In genomic region chr12:27343606-27344410, GRCm38 (mm10) we compare ENCODE assay signal across 8 mouse cellular contexts. TPM values are rescaled to one million over a fixed set of nuclear protein-coding genes. Genes with fewer than 3 reads are reported as not detected.
DNase-seq lines count a peak whose midpoint lies in the region; ATAC-seq and TF ChIP-seq lines count a peak whose summit lies in the region.

No protein-coding gene starts in this region.

- peak overlapping the region; percentile 53 for H3K27ac ChIP-seq in embryonic fibroblast, embryonic 13.5 days (ENCODE audit: insufficient read depth, low read length)
- H3K27ac ChIP-seq in intestine, embryonic 14.5 days (ENCODE audit: low read depth) = peak overlapping the region; percentile 98
- H3K27ac ChIP-seq in neural tube, embryonic 12.5 days = peak overlapping the region; percentile 97

- no peaks in the 10 kb centered on the region for H3K27me3 ChIP-seq in intestine, embryonic 14.5 days (replicated peaks; ENCODE audit: control insufficient read depth, insufficient read depth, low read length)
- no peaks in the 10 kb centered on the region for H3K27me3 ChIP-seq in neural tube, embryonic 12.5 days (replicated peaks)

- intact Hi-C loops in left cerebral cortex, postnatal 4 days (cut with DNase I) = loop anchor here (2.0 to 10.0 kb wide), 4 partner anchors 251 to 1089 kb away; no protein-coding TSS in a partner anchor

- DNase-seq in left cerebral cortex, postnatal 4 days = peak; percentile 46
- no peak for DNase-seq in left cerebral cortex, adult 18-20 months (ENCODE audit: low spot score in 2 of 2)
- DNase-seq in intestine, embryonic 14.5 days (ENCODE audit: low spot score) = no peak
- DNase-seq in thymus, postnatal 25 days = no peak
- DNase-seq in c-Kit-positive CD71-positive TER-119-positive erythroid progenitor cells, embryonic 14.5 days (ENCODE audit: low spot score) = no peak
- DNase-seq in ovary, postnatal 36 days (ENCODE audit: low spot score) = no peak

- WGBS in intestine, embryonic 14.5 days = 5% methylated on average over 17 of the region's 17 CpGs
- WGBS in neural tube, embryonic 12.5 days = 4% methylated on average over 17 of the region's 17 CpGs

- peak overlapping the region; percentile 68 for H3K9ac ChIP-seq in intestine, embryonic 14.5 days (ENCODE audit: low read length)
- peak overlapping the region; percentile 100 for H3K9ac ChIP-seq in neural tube, embryonic 12.5 days

- no peak for TF ChIP-seq CTCF in embryonic fibroblast, embryonic 13.5 days (IDR thresholded peaks at IDR 0.05; ENCODE audit: borderline replicate concordance, insufficient read depth, low read length)

- ATAC-seq in intestine, embryonic 14.5 days (replicated peaks; ENCODE audit: low FRiP score, low TSS enrichment, low read depth) = no peak
- ATAC-seq in neural tube, embryonic 12.5 days (ENCODE audit: low FRiP score, low read depth) = 0 out of 2 replicates have a peak, but pooled peaks have one; percentile 3

- TF ChIP-seq POLR2A in embryonic fibroblast, embryonic 13.5 days (IDR thresholded peaks at IDR 0.05; ENCODE audit: low read depth, low read length) = no peak; the same call in 1 of the 2 replicates

- H3K9me3 ChIP-seq in intestine, embryonic 14.5 days (ENCODE audit: control insufficient read depth, low read length) = no peaks in the 10 kb centered on the region
- no peaks in the 10 kb centered on the region for H3K9me3 ChIP-seq in neural tube, embryonic 12.5 days

- no peaks in the 10 kb centered on the region for H3K36me3 ChIP-seq in intestine, embryonic 14.5 days (ENCODE audit: control insufficient read depth, insufficient read depth, low read length)
- H3K36me3 ChIP-seq in neural tube, embryonic 12.5 days = no peaks in the 10 kb centered on the region

- peak overlapping the region; percentile 53 for H3K4me3 ChIP-seq in embryonic fibroblast, embryonic 13.5 days (ENCODE audit: insufficient read depth, low read length)
- peak overlapping the region; percentile 77 for H3K4me3 ChIP-seq in intestine, embryonic 14.5 days (ENCODE audit: low read depth, low read length)
- H3K4me3 ChIP-seq in neural tube, embryonic 12.5 days = peak overlapping the region; percentile 99

- H3K4me2 ChIP-seq in intestine, embryonic 14.5 days (ENCODE audit: low read length) = peak overlapping the region; percentile 86
- H3K4me2 ChIP-seq in neural tube, embryonic 12.5 days (replicated peaks) = peak overlapping the region; percentile 65

- H3K4me1 ChIP-seq in embryonic fibroblast, embryonic 13.5 days (ENCODE audit: control insufficient read depth, insufficient read depth, low read length) = no peaks in the 10 kb centered on the region
- no peaks in the 10 kb centered on the region for H3K4me1 ChIP-seq in intestine, embryonic 14.5 days (replicated peaks; ENCODE audit: control insufficient read depth, insufficient read depth, low read length)
- H3K4me1 ChIP-seq in neural tube, embryonic 12.5 days = peaks cover 12% of the 10 kb centered on the region; the same call in 1 of the 2 replicates

RNA-seq across cellular contexts. Expression of gene Sox11, which starts 1.4 kb away (rescaled TPM):
- total RNA-seq in left cerebral cortex, postnatal 4 days (2021) = 100 to 1,000 TPM; 194 to 222 TPM
- total RNA-seq in left cerebral cortex, adult 18-20 months (2021) = 10 to 100 TPM; 12.0 to 14.4 TPM
- 12.6 and 18.9 TPM in 2 replicates for polyA plus RNA-seq in embryonic fibroblast, embryonic 13.5 days (2011; ENCODE audit: insufficient read length, low read depth, missing spikeins)
- 60.1 and 72.7 TPM in 2 replicates for polyA plus RNA-seq in intestine, embryonic 14.5 days (2014; fragmentation: Nextera tagmentation; extraction: Ambion mirVana)
- 576 and 584 TPM in 2 replicates for polyA plus RNA-seq in neural tube, embryonic 12.5 days (2016; fragmentation: Nextera tagmentation; extraction: Ambion mirVana)
